Mouse (Mus musculus): Measurements from ENCODE around the gene Gm2a.

- TF ChIP-seq POLR2A (IDR thresholded peaks at IDR 0.05; ENCODE audit: control insufficient read depth, extremely low read depth, insufficient read depth, low read length, poor library complexity) = no peak
- no peak for TF ChIP-seq CTCF (IDR thresholded peaks at IDR 0.05; ENCODE audit: borderline replicate concordance, control insufficient read depth, extremely low read depth, insufficient read depth, low read length, poor library complexity)
Observed at GRCm38 (mm10) chr11:55148461-55148860, 50.5 kb downstream of the Gm2a start.

All from thymus, adult 2 months (tissue).